Mouse (Mus musculus) gastrocnemius, postnatal 10 days (tissue): ENCODE measurements around the gene Cyp39a1. TPM values are rescaled to one million over a fixed set of nuclear protein-coding genes. Genes with fewer than 3 reads are reported as not detected.
A peak's percentile ranks its signal among the peaks of the same experiment; 100 is the strongest.

Experiments used
- DNase-seq: peaks from one replicate; pipeline ENCODE4 v3.0.0; 2021; ENCODE audit warnings: mixed read lengths
- long read RNA-seq, 2 experiments: library from polyadenylated mRNA; stranded (forward); transcript quantifications; one replicate each; pipeline ENCODE4 v2.0.0; 2021
- total RNA-seq, 2 experiments: library from RNA; stranded (reverse); gene quantifications; 2 replicates each; pipeline ENCODE4 v1.2.3; 2021

Gene Cyp39a1
- 1 to 10 TPM; 3.8 to 5.9 TPM for total RNA-seq
- long read RNA-seq, experiment 1, partial matches to known transcripts, result 0 of 4 reads
- long read RNA-seq, experiment 1, other reads (novel, unspliced or antisense), result 1 of 4 reads
- long read RNA-seq, experiment 2, partial matches to known transcripts, result 0 of 2 reads
- long read RNA-seq, experiment 2, other reads (novel, unspliced or antisense), result 1 of 2 reads

DNA sequence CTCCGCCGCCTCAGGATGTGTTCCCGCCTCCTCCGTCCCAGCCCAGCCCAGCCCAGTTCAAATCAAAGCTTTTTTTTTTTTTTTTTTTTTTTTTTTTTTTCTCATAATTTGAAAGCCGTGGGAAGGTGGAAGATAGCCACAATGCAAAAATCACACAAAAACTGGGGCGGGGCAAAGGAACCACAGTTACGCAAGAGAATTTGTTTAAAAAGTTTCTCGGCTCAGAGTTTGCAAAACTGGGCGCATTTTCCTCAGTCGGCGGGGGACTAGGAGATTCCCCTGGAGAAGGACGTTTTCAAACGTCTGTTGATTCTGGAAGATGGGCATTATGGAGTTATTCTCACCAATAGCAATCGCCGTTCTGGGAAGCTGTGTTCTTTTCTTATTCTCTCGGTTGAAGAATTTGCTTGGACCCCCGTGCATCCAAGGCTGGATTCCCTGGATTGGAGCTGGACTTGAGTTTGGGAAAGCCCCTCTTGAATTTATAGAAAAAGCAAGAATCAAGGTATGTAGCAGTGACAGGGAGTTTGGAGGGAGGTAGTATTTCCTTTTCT lies at the start of gene Cyp39a1:
Gene Cyp39a1 (plus strand): TSS at position 136 of the 554 bp plus-strand sequence.
- no peak for DNase-seq

DNA sequence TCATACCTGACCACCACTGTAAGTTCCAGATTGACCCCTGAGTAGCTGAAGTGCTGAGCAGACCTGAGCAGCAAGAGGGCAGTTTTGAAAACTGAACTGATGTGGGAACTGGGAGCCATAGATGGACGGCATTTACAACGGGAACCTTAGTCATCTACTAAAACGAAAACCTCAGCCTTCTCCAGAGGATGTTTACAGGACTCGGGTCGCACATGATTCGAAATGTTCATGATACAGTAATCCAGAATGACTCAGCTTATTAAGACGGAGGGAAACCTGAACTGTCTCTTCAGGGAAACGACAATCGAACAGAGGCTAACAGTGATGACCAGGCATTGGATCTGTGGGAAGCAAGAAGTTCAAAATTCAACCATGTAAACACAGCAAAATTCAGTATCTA lies 48.1 kb upstream of the Cyp39a1 start:
- DNase-seq, result no peak

DNA sequence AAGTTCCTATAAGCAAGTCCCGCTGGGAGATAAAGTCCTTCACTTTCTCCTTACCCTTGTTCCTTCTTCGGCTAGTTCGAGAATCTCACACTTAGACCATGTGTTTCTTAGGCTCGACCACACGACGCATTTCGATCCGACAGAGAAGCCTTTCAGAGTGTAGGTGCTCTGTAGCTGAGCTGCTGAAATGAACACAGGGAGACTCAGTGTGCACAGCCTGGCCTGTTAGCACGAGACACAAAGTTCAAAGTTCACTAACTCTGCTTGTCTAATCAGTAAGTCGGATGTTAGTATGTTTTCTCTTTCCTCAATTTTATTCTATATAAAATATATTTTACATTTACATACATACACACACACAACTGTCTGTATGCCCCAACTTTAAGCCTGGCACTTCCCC lies 45.1 kb upstream of the Cyp39a1 start:
- DNase-seq, result no peak

GRCm38 (mm10) chr17:43628246-43628645 lies 39.0 kb upstream of the Cyp39a1 start:
- no peak for DNase-seq

DNA sequence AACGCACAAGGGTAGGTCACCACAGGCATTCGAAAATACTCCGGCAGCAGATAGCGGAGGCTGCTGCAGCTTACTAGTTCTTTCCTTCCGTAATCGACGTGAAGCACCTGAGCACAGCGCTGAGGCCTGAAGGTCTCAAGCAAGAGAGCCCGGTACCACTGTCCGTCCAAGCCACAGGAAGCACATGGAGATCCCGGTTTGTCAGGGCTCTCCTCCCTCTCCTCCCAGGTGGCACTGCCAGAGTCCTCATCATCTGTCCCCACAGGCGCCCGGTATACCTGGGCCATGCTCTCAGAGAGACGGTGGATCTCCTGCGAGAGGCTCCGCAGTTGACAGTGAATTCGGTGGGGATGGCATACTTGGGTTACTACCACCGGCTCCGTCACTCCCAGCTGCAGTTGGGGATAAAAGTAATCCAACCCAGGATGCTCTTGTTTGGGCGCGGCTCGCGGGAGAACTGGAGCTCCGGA lies 38.2 kb upstream of the Cyp39a1 start:
- no peak for DNase-seq

DNA sequence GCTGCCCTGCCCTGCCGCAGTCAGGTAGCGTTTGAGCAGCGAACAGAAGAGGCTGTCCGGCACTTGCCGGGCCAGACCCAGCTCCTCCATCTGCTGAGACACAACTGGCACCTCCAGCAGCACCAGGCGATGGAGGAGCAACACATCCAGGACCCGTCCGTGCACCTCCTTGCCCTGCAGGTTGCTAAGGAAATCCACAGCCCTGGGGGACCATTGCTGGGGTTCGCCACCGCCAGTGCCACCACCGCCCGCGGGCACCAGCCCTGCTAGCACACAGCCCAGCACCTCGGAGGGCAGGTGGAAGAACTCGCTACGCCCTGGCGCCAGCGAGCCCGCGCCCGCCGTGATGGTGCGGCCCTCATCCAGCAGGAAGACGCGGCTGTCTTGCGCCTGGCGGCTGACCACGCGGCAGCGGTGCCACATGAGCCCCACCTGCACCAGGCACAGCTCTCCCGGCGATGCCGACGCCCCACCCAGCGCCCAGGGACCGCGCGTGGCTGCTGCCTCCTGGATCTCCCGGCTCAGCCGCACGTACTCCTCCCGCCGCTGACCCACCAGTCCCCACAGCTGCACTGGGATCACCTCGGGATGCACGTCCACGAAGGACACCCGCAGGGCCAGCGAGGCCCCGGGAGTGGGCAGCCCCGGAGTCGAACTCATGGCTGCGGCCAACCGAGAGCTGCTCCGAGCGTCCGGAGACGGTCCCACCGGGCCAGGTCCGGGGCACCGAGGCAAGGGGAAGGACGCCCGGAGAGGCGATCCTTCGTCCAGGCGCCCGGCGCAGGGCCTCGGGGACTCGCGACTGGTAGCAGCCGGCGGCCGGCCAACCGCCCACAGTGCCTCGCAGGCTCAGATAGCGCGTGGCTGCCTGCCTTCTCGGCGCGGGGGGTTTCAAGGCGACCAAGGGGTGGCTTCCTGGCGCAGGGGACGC lies 37.5 kb upstream of the Cyp39a1 start, which contains the start of gene Tdrd6:
Gene Tdrd6 (minus strand): TSS at position 804 of the 931 bp plus-strand sequence.
- DNase-seq, result peak; percentile 18

- DNase-seq, result no peak
These were observed 36.8 kb upstream of the Cyp39a1 start for GRCm38 (mm10) chr17:43630427-43630760.

DNA sequence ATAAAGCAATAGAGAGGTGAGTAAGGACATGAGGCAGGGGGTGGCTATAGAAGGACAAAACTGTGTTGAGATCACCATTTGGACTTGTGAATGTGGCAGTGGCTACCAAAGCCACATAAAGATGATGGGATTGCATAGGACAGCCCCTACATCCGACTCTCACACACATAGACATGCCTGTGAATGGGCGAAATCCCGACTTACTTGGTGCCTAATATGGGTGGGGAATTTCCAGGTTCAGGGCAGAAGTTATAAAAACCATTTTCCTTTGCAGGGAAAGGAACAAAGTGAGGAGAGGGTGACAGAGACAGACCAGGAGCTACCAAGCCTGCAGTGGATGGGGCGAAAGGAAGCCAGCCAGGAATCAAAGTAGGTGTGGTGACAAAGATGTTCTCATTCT lies 30.1 kb upstream of the Cyp39a1 start:
- DNase-seq, result no peak

- DNase-seq, result no peak
These were observed 26.4 kb upstream of the Cyp39a1 start for GRCm38 (mm10) chr17:43640825-43641224.

- DNase-seq, result no peak
These were observed 24.0 kb upstream of the Cyp39a1 start for GRCm38 (mm10) chr17:43643191-43643590.

DNA sequence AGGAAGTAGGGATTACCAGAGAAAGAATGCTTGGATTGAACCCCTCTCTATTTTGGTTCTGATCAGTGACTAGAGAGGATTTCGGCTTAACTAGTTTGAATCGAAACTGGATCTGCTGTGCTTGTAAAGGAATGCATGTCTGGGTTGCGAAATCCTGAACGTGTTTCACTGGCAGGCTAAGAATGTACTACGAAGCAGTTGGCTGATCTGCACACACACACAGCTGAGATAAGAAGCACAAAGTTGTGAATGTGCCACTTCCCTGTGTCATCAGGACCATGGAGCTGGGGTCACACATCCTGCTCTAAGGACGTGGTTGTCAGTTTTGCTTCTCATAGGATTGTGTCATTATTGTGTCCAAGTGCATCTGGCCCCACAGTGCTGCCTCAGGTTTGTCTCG lies 22.9 kb upstream of the Cyp39a1 start:
- no peak for DNase-seq

DNA sequence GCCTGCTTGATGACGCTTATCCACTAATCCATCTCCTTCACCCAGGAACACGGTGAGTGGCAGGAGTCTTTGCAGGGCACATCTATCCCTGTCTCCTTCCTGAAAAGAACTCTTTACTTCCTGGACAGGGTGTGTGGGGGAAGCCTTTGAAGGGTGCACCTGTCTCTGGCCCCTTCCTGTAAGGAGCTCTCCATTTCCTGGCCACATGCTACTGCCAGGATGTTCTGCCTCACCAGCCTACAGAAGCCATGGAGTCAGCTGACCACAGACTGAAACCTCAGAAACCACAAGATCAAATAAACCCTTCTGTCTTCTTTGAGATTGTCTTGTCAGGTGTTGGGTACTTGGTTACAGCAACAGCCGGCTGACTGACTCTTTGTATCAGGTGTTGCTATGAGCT lies 22.1 kb upstream of the Cyp39a1 start:
- DNase-seq, result no peak

GRCm38 (mm10) chr17:43646925-43647324 lies 20.3 kb upstream of the Cyp39a1 start:
- no peak for DNase-seq

- DNase-seq, result no peak
These were observed 17.4 kb upstream of the Cyp39a1 start for GRCm38 (mm10) chr17:43649641-43650436.

- DNase-seq, result no peak
These were observed 15.7 kb upstream of the Cyp39a1 start for GRCm38 (mm10) chr17:43651314-43652046.

- peak; percentile 73 for DNase-seq
These were observed 492 bp upstream of the Cyp39a1 start, which contains the start of gene Slc25a27 for GRCm38 (mm10) chr17:43666576-43667289. Slc25a27 (minus strand) TSS chr17:43667214.

DNA sequence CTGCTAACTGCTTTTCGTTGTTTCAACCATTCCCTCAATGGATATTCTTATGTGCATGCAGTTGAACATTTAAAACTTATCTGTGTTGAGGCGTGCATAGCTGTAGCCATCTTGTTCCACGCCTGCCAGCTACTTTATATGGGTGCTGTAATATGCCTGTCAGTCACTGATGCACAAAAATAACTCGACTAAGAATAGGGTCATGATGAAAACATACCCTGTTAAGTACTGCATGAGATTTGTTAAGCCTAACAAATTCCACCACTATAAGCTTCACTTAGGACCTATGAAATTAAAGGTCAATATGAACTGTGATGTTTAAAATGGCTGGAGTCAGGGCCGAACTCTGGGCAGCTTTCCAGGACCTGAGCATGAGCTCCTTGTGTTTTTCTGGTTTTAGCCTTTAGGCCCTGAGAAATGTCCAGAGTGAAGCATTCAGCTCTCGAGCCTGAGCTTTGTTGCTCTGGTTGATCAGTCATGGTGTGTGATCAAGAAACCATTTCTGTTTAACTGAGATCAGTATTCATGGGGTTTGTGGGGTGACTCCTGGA lies 2.0 kb downstream of the Cyp39a1 start:
- no peak for DNase-seq

DNA sequence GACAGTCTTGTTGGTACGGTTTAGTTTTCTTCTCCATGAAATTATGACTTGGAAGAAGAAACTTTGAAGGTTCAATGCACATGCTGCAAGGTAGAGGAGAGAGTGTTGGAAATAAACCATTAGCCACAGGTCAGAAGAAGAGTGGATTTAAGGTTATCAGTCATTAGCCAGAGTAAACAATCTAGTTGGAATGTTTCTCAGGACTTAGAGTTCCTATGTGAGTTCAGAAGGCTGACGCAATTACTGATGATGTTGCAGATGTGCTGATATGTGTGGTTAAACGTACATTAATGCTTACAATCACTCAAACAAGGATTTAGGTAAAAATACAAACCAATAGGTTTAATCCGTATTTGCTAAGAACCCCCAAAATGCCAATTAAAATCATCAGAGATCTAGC lies 4.7 kb downstream of the Cyp39a1 start:
- no peak for DNase-seq

- no peak for DNase-seq
These were observed 8.0 kb downstream of the Cyp39a1 start for GRCm38 (mm10) chr17:43675228-43675627.

DNA sequence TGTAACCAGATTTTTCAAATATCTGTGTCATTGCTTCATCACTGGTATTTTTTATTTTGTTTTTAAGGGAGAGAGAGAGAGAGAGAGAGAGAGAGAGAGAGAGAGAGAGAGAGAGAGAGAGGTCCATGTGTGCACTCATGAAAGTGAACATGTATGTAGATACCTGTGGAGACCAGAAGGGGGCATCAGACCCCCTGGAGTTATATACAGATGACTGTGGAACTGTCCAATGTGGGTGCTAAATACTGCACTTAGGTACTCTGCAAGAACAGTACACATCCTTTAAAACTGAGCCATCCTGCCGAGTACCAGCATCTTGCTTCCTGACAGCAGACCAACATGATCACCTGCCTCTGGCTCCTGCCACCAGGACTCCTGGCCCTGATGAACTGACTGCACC lies 9.0 kb downstream of the Cyp39a1 start:
- DNase-seq, result no peak

DNA sequence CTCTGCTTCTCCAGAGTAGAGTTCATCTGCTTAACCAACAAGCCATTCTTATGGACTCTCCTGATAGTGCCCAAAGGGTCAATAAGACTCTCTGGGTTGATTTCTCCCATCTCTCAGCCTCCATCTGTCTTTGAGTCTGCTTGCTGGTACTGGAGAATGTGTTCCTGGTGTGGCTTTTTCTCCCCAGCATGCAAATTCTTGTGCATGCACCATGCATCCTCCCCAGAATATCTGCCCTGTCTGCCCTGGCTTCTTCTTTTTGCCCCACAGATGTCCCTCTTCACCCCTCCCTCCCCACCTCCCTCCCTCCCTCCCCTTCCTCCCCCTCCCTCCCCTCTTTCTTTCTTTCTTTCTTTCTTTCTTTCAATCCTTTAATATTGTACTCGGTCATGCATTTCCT lies 10.1 kb downstream of the Cyp39a1 start:
- no peak for DNase-seq
